Mouse (Mus musculus) megakaryocyte, embryonic 14.5 days (primary cell): ENCODE data around the gene Hoxc8.

ENCODE experiments used
- FLI1 ChIP-seq: IDR thresholded peaks from 2 replicates; pipeline ENCODE4 v1.6.1; 2012; ENCODE audit warnings: low read length, inconsistent platforms, mixed read lengths
- GATA1 ChIP-seq: IDR thresholded peaks from 3 replicates; pipeline ENCODE4 v1.6.1; 2012; ENCODE audit warnings: mixed read lengths, low read length, inconsistent platforms, borderline replicate concordance

DNA sequence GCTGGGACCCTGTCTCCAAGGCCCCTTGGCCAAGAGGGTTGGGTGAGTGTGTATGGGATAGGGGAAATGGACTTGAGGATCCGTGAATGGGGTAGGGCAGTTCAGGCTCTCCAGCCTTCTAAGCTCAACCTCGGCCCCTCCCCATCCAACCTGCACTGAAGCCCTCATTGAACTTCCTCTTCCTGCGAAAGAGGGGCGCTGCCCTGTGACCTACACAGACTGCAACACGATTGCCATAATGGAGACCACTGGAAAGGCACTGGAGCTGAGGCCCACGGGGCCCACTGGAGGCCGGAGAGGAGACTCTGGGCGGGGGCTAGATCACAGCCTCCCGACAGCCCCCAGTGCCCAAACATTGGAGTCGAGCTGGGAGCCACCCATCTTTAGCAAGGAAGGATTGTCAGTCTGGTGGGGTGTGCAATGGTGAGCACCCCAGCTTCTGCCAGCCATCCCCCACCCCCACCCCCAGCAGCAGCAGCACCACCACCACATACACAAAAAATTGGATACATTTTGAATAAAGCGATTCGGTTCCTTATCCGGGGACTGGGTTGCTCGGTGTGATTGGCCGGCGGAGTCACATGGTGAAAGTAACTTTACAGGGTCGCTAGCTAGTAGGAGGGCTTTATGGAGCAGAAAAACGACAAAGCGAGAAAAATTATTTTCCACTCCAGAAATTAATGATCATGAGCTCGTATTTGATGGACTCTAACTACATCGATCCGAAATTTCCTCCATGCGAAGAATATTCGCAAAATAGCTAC is 43.8 kb downstream of the Hoxc8 start:
- no peak for TF ChIP-seq GATA1
- TF ChIP-seq FLI1 = no peak
